Comparison of ENCODE assay signal across 9 mouse cellular contexts in the genomic region with DNA sequence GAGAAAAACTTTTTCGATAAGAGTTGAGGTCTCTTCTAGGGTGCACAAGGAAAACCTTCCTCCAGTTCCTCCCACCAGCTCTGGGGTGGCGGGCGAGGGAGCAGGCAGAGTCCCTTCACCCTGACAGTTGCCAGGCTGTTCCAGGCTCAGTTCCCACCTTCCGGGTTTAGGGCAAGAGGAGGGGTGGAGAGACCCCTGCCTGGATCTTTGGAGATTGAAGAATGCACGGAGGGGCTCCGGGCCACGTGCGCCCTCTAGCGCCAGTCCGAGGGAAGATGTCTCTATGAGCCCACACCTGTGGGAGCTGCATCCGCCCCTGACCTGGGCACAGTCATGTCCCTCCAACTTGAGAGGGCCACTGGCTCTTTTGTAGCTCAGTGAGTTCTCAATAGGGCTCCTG.
DNase-seq lines count a peak whose midpoint lies in the region; ATAC-seq and TF ChIP-seq lines count a peak whose summit lies in the region.
"Had no signal": no experiment of that assay in that cellular context is flagged by ENCODE, and none has a peak within 500 bp of the region (broad histone marks: within the 10 kb centered on the region; RNA-seq: fewer than 3 reads in every experiment).

No protein-coding gene starts in this region.

- H3K9ac ChIP-seq in kidney, embryonic 15.5 days = no peak overlapping the region
- H3K9ac ChIP-seq: liver, embryonic 12.5 days had no signal

- no peak overlapping the region for H3K4me2 ChIP-seq in kidney, embryonic 15.5 days
- H3K4me2 ChIP-seq: liver, embryonic 12.5 days had no signal

- ATAC-seq in kidney, embryonic 15.5 days (replicated peaks; ENCODE audit: low FRiP score) = no peak
- ATAC-seq: liver, embryonic 12.5 days had no signal

- H3K4me3 ChIP-seq in kidney, embryonic 15.5 days (replicated peaks) = no peak overlapping the region
- no peak overlapping the region for H3K4me3 ChIP-seq in E14TG2a.4 (replicated peaks; ENCODE audit: low read length)
- H3K4me3 ChIP-seq in lung, adult 2 months (replicated peaks; ENCODE audit: extremely low read depth, low read depth, low read length) = no peak overlapping the region
- H3K4me3 ChIP-seq: liver, embryonic 12.5 days had no signal

- TF ChIP-seq POLR2A in lung, adult 2 months (IDR thresholded peaks at IDR 0.05; ENCODE audit: borderline replicate concordance, extremely low read depth, low read depth, low read length) = no peak

- intact Hi-C loops in heart, postnatal 25 days (cut with DNase I) = no loop called here

- no peak overlapping the region for H3K27ac ChIP-seq in kidney, embryonic 15.5 days
- H3K27ac ChIP-seq: liver, embryonic 12.5 days had no signal

- no peaks in the 10 kb centered on the region for H3K9me3 ChIP-seq in kidney, embryonic 15.5 days (replicated peaks)
- no peaks in the 10 kb centered on the region for H3K9me3 ChIP-seq in E14TG2a.4 (ENCODE audit: low read length)

- peak; percentile 7 for DNase-seq in kidney, adult 18-20 months
- peak; percentile 63 for DNase-seq in ZHBTc4 (ENCODE audit: low read depth, low spot score)
- peak; percentile 11 for DNase-seq in forelimb bud, embryonic 11.5 days (ENCODE audit: low read depth, low spot score)
- DNase-seq in urinary bladder, adult 18-20 months (ENCODE audit: low spot score in 2 of 2) = no peak
- DNase-seq in heart, postnatal 25 days (ENCODE audit: low spot score) = no peak
- DNase-seq in lung, adult 2 months = no peak

- no peaks in the 10 kb centered on the region for H3K4me1 ChIP-seq in kidney, embryonic 15.5 days
- no peaks in the 10 kb centered on the region; the same call in 1 of the 2 replicates for H3K4me1 ChIP-seq in E14TG2a.4 (replicated peaks; ENCODE audit: low read depth, low read length)
- no peaks in the 10 kb centered on the region for H3K4me1 ChIP-seq in lung, adult 2 months (ENCODE audit: control insufficient read depth, insufficient read depth, low read length)
- H3K4me1 ChIP-seq: liver, embryonic 12.5 days had no signal

- WGBS in kidney, embryonic 15.5 days = 17% methylated on average over 11 of the region's 11 CpGs
- 10% methylated on average over 11 of the region's 11 CpGs for WGBS in lung, adult 2 months

- TF ChIP-seq CTCF in E14TG2a.4 (conservative IDR thresholded peaks at IDR 0.05; ENCODE audit: low read length) = peak; percentile 65
- TF ChIP-seq CTCF in lung, adult 2 months (IDR thresholded peaks at IDR 0.05; ENCODE audit: insufficient read depth, low read length) = no peak

- 0 out of 2 replicates have a peak, but pooled peaks cover 2% of the 10 kb centered on the region for H3K27me3 ChIP-seq in kidney, embryonic 15.5 days
- no peaks in the 10 kb centered on the region for H3K27me3 ChIP-seq in E14TG2a.4 (ENCODE audit: insufficient read depth, low read length)
- H3K27me3 ChIP-seq: liver, embryonic 12.5 days had no signal

- no peaks in the 10 kb centered on the region for H3K36me3 ChIP-seq in kidney, embryonic 15.5 days
- H3K36me3 ChIP-seq in E14TG2a.4 (ENCODE audit: insufficient read depth, low read length) = no peaks in the 10 kb centered on the region
- H3K36me3 ChIP-seq: liver, embryonic 12.5 days had no signal

Comparison
In these comparisons a context has a peak if more than half of its experiments do, and no peak if none do; other contexts are left out.
1. DNase-seq: peak in kidney, adult 18-20 months (single experiment), ZHBTc4 (single experiment) and forelimb bud, embryonic 11.5 days (single experiment); none in urinary bladder, adult 18-20 months (0 of 2), heart, postnatal 25 days (single experiment) and lung, adult 2 months (single experiment).